Mouse (Mus musculus): ENCODE results near the gene Gls2. TPM values are rescaled to one million over a fixed set of nuclear protein-coding genes. Genes with fewer than 3 reads are reported as not detected.

Gene Gls2
- 4.2 and 5.5 TPM in 2 replicates for polyA plus RNA-seq (2012; rRNA removed)
- polyA plus RNA-seq (2014; fragmentation: Nextera tagmentation; extraction: Ambion mirVana): 3.7 and 4.4 TPM in 2 replicates

- Histone ChIP-seq H3K9ac (replicated peaks) (peak within 1 kb of the TSS; percentile 44), H3K4me2 (ENCODE audit: low read depth) (peak within 1 kb of the TSS; percentile 97), H3K4me1 (replicated peaks; ENCODE audit: control insufficient read depth in 2 of 2, insufficient read depth in 2 of 2, low read length in 1 of 2) (peaks cover 0 to 5% of the 10 kb centered on the region in 2 experiments; a peak in 2 of 4 replicates), H3K36me3 (replicated peaks; ENCODE audit: control insufficient read depth, insufficient read depth, low read depth) (no peaks in the 10 kb centered on the region), H3K27ac (no peak within 1 kb of the TSS), H3K27me3 (ENCODE audit: control insufficient read depth, insufficient read depth, low read length) (peaks cover 26% of the 10 kb centered on the region), H3K4me3 (ENCODE audit: insufficient read depth in 1 of 2, low read depth in 2 of 2, low read length in 2 of 2) (peak within 1 kb of the TSS; percentile 57 to 70), H3K9me3 (ENCODE audit: control insufficient read depth, low read length) (no peaks in the 10 kb centered on the region)
- peak; percentile 72 to 92 (median 76) for DNase-seq (ENCODE audit: low read depth in 3 of 3, low spot score in 3 of 3)
- no peak for TF ChIP-seq CTCF (IDR thresholded peaks at IDR 0.05; ENCODE audit: low read depth)
- peak; percentile 95 for ATAC-seq (ENCODE audit: insufficient read depth)
- WGBS (ENCODE audit: insufficient replicate concordance): under 1% methylated on average over 46 of the region's 46 CpGs
Observed at GRCm38 (mm10) chr10:128194024-128194550, at the start of gene Gls2. Gene Gls2 (plus strand): TSS chr10:128194457.

DNA sequence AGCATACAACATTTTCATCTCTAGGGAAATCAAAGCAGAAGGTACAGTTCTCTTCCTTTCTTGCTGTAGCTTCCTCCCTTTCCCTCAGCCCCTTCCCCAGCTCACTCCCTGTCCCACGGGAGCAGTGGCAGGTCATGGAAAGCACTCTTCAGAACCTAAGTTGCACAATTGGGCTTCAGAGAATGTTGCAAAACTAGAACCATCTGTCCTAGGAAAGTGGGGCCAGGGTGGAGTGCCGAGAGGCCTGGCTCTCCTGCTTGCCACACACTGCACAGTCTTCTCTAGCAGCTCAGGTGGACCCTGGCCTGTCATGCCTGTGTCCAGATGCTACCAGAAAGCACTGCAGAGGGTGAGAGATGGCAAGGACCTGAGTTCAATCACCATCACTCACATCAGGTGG, 49.3 kb upstream of the Gls2 start:
- no peak for ATAC-seq (ENCODE audit: insufficient read depth)
- Histone ChIP-seq H3K9me3 (ENCODE audit: control insufficient read depth, low read length) (no peaks in the 10 kb centered on the region), H3K27ac (no peak overlapping the region), H3K9ac (replicated peaks) (no peak overlapping the region), H3K4me2 (ENCODE audit: low read depth) (no peak overlapping the region), H3K36me3 (replicated peaks; ENCODE audit: control insufficient read depth, insufficient read depth, low read depth) (no peaks in the 10 kb centered on the region), H3K4me3 (ENCODE audit: insufficient read depth in 1 of 2, low read depth in 2 of 2, low read length in 2 of 2) (no peak overlapping the region), H3K4me1 (replicated peaks; ENCODE audit: control insufficient read depth in 2 of 2, insufficient read depth in 2 of 2, low read length in 1 of 2) (peaks cover 8% of the 10 kb centered on the region in 2 experiments), H3K27me3 (ENCODE audit: control insufficient read depth, insufficient read depth, low read length) (no peaks in the 10 kb centered on the region)
- DNase-seq (ENCODE audit: low read depth in 3 of 3, low spot score in 3 of 3): no peak
- WGBS (ENCODE audit: insufficient replicate concordance): 63% methylated on average over 2 of the region's 2 CpGs
- no peak for TF ChIP-seq CTCF (IDR thresholded peaks at IDR 0.05; ENCODE audit: low read depth)

GRCm38 (mm10) chr10:128148789-128149365, 45.4 kb upstream of the Gls2 start:
- Histone ChIP-seq H3K27ac (peak overlapping the region; percentile 77), H3K4me1 (replicated peaks; ENCODE audit: control insufficient read depth in 2 of 2, insufficient read depth in 2 of 2, low read length in 1 of 2) (peaks cover 11 to 12% of the 10 kb centered on the region in 2 experiments), H3K9me3 (ENCODE audit: control insufficient read depth, low read length) (no peaks in the 10 kb centered on the region), H3K27me3 (ENCODE audit: control insufficient read depth, insufficient read depth, low read length) (no peaks in the 10 kb centered on the region), H3K9ac (replicated peaks) (peak overlapping the region; percentile 76), H3K4me3 (ENCODE audit: insufficient read depth in 1 of 2, low read depth in 2 of 2, low read length in 2 of 2) (peak overlapping the region in 1 of 2 experiments; percentile 59; a peak in 2 of 4 replicates), H3K4me2 (ENCODE audit: low read depth) (peak overlapping the region; percentile 81), H3K36me3 (replicated peaks; ENCODE audit: control insufficient read depth, insufficient read depth, low read depth) (no peaks in the 10 kb centered on the region)
- no peak for DNase-seq (ENCODE audit: low read depth in 3 of 3, low spot score in 3 of 3)
- no peak for ATAC-seq (ENCODE audit: insufficient read depth)
- 76% methylated on average over 5 of the region's 5 CpGs for WGBS (ENCODE audit: insufficient replicate concordance)
- no peak for TF ChIP-seq CTCF (IDR thresholded peaks at IDR 0.05; ENCODE audit: low read depth)
- TF ChIP-seq EP300 (IDR thresholded peaks at IDR 0.05; ENCODE audit: low read depth): no peak

GRCm38 (mm10) chr10:128149592-128149991, 44.7 kb upstream of the Gls2 start:
- H3K9ac ChIP-seq (replicated peaks): peak overlapping the region; percentile 76

GRCm38 (mm10) chr10:128150941-128151340, 43.3 kb upstream of the Gls2 start:
- no peak overlapping the region for H3K9ac ChIP-seq (replicated peaks)
- 84% methylated on average over 14 of the region's 14 CpGs for WGBS (ENCODE audit: insufficient replicate concordance)
- no peak for TF ChIP-seq EP300 (IDR thresholded peaks at IDR 0.05; ENCODE audit: low read depth)
- TF ChIP-seq CTCF (IDR thresholded peaks at IDR 0.05; ENCODE audit: low read depth): no peak
- H3K27ac ChIP-seq: no peak overlapping the region
- no peaks in the 10 kb centered on the region for H3K27me3 ChIP-seq (ENCODE audit: control insufficient read depth, insufficient read depth, low read length)
- no peak for ATAC-seq (ENCODE audit: insufficient read depth)
- no peak for DNase-seq (ENCODE audit: low read depth in 3 of 3, low spot score in 3 of 3)
- H3K36me3 ChIP-seq (replicated peaks; ENCODE audit: control insufficient read depth, insufficient read depth, low read depth): no peaks in the 10 kb centered on the region
- no peak overlapping the region for H3K4me2 ChIP-seq (ENCODE audit: low read depth)
- H3K9me3 ChIP-seq (ENCODE audit: control insufficient read depth, low read length): no peaks in the 10 kb centered on the region
- H3K4me3 ChIP-seq (ENCODE audit: insufficient read depth in 1 of 2, low read depth in 2 of 2, low read length in 2 of 2): no peak overlapping the region
- H3K4me1 ChIP-seq (replicated peaks; ENCODE audit: control insufficient read depth in 2 of 2, insufficient read depth in 2 of 2, low read length in 1 of 2): peaks cover 11 to 12% of the 10 kb centered on the region in 2 experiments

More at GRCm38 (mm10) chr10:128149592-128149991, 44.7 kb upstream of the Gls2 start:
- WGBS (ENCODE audit: insufficient replicate concordance): 2% methylated on average over 5 of the region's 5 CpGs
- H3K9me3 ChIP-seq (ENCODE audit: control insufficient read depth, low read length): no peaks in the 10 kb centered on the region
- DNase-seq (ENCODE audit: low read depth in 3 of 3, low spot score in 3 of 3) (peak; percentile 61 to 64 (median 63)), ATAC-seq (ENCODE audit: insufficient read depth) (peak; percentile 98)
- H3K36me3 ChIP-seq (replicated peaks; ENCODE audit: control insufficient read depth, insufficient read depth, low read depth): no peaks in the 10 kb centered on the region
- H3K4me1 ChIP-seq (replicated peaks; ENCODE audit: control insufficient read depth in 2 of 2, insufficient read depth in 2 of 2, low read length in 1 of 2): peaks cover 11 to 12% of the 10 kb centered on the region in 2 experiments
- no peaks in the 10 kb centered on the region for H3K27me3 ChIP-seq (ENCODE audit: control insufficient read depth, insufficient read depth, low read length)
- peak overlapping the region; percentile 59 to 63 for H3K4me3 ChIP-seq (ENCODE audit: insufficient read depth in 1 of 2, low read depth in 2 of 2, low read length in 2 of 2)
- peak; percentile 81 for TF ChIP-seq CTCF (IDR thresholded peaks at IDR 0.05; ENCODE audit: low read depth)
- no peak for TF ChIP-seq EP300 (IDR thresholded peaks at IDR 0.05; ENCODE audit: low read depth)
- H3K4me2 ChIP-seq (ENCODE audit: low read depth): peak overlapping the region; percentile 81
- H3K27ac ChIP-seq: peak overlapping the region; percentile 77

Data from liver, embryonic 14.5 days (tissue).